Mouse (Mus musculus) WW6 (cell line): ENCODE results near the gene A26c2.

Experiments used
- DNase-seq: peaks from one replicate; pipeline ENCODE4 v3.0.0-alpha.2; 2013; ENCODE audit warnings: low read depth, low spot score

Gene A26c2

GRCm38 (mm10) chr7:62823573-62823972 lies at the start of gene A26c2:
A26c2 (minus strand) TSS chr7:62823673.
- no peak for DNase-seq

GRCm38 (mm10) chr7:62851471-62851870 lies 28.0 kb upstream of the A26c2 start:
- DNase-seq: no peak
